17 mouse cellular contexts compared by ENCODE assay signal in genomic region chr7:130563276-130563675, GRCm38 (mm10).
"Had no signal": no experiment of that assay in that cellular context is flagged by ENCODE, and none has a peak within 500 bp of the region (broad histone marks: within the 10 kb centered on the region; RNA-seq: fewer than 3 reads in every experiment).

No protein-coding gene starts in this region.

- H3K27ac ChIP-seq: intestine, embryonic 15.5 days; kidney, embryonic 15.5 days; layer of hippocampus, adult 2 months; limb, embryonic 10.5 days; limb, embryonic 13.5 days; lung, embryonic 15.5 days; midbrain, embryonic 13.5 days had no signal

- H3K36me3 ChIP-seq: intestine, embryonic 15.5 days; kidney, embryonic 15.5 days; limb, embryonic 10.5 days; limb, embryonic 13.5 days; lung, embryonic 15.5 days; midbrain, embryonic 13.5 days had no signal

- H3K4me1 ChIP-seq: intestine, embryonic 15.5 days; kidney, embryonic 15.5 days; limb, embryonic 10.5 days; limb, embryonic 13.5 days; midbrain, embryonic 13.5 days had no signal

- H3K27me3 ChIP-seq: intestine, embryonic 15.5 days; kidney, embryonic 15.5 days; limb, embryonic 13.5 days; lung, embryonic 15.5 days; midbrain, embryonic 13.5 days had no signal

- H3K9me3 ChIP-seq: intestine, embryonic 15.5 days; kidney, embryonic 15.5 days; limb, embryonic 10.5 days; limb, embryonic 13.5 days; lung, embryonic 15.5 days; midbrain, embryonic 13.5 days had no signal

- DNase-seq: kidney, adult 11 months; kidney, adult 8-10 months; kidney, postnatal 14 days; layer of hippocampus, adult 9-11 months; lung, adult 18-20 months; lung, postnatal 10 days; lung, postnatal 4 days; thymus, adult 2 months; thymus, postnatal 14 days; thymus, postnatal 4 days had no signal

- H3K4me3 ChIP-seq: intestine, embryonic 15.5 days; kidney, embryonic 15.5 days; layer of hippocampus, adult 2 months; limb, embryonic 10.5 days; limb, embryonic 13.5 days; lung, embryonic 15.5 days; midbrain, embryonic 13.5 days had no signal

- H3K4me2 ChIP-seq: intestine, embryonic 15.5 days; kidney, embryonic 15.5 days; limb, embryonic 13.5 days; lung, embryonic 15.5 days; midbrain, embryonic 13.5 days had no signal

- H3K9ac ChIP-seq: intestine, embryonic 15.5 days; kidney, embryonic 15.5 days; limb, embryonic 13.5 days; lung, embryonic 15.5 days; midbrain, embryonic 13.5 days had no signal

- ATAC-seq: intestine, embryonic 15.5 days; midbrain, embryonic 13.5 days had no signal
